Mouse (Mus musculus): Measurements from ENCODE around the gene Ica1. TPM values are rescaled to one million over a fixed set of nuclear protein-coding genes. Genes with fewer than 3 reads are reported as not detected.

Ica1 gene
- polyA plus RNA-seq, 1 experiment = 1.8 TPM

- TF ChIP-seq GATA1 (IDR thresholded peaks at IDR 0.05; ENCODE audit: low read length) = no peak
These were observed 105.3 kb downstream of the Ica1 start for GRCm38 (mm10) chr6:8673013-8673412.

GRCm38 (mm10) chr6:8669343-8669742, 108.9 kb downstream of the Ica1 start:
- TF ChIP-seq GATA1 (IDR thresholded peaks at IDR 0.05; ENCODE audit: low read length) = no peak

GRCm38 (mm10) chr6:8668013-8668811, 110.1 kb downstream of the Ica1 start:
- no peak for TF ChIP-seq GATA1 (IDR thresholded peaks at IDR 0.05; ENCODE audit: low read length)

GRCm38 (mm10) chr6:8665786-8666185, 112.5 kb downstream of the Ica1 start:
- no peak for TF ChIP-seq GATA1 (IDR thresholded peaks at IDR 0.05; ENCODE audit: low read length)

- no peak for TF ChIP-seq GATA1 (IDR thresholded peaks at IDR 0.05; ENCODE audit: low read length)
These were observed 113.3 kb downstream of the Ica1 start for GRCm38 (mm10) chr6:8664956-8665355.

GRCm38 (mm10) chr6:8663092-8663740, 115.1 kb downstream of the Ica1 start:
- TF ChIP-seq GATA1 (IDR thresholded peaks at IDR 0.05; ENCODE audit: low read length) = no peak

GRCm38 (mm10) chr6:8661404-8661803, 116.9 kb downstream of the Ica1 start:
- TF ChIP-seq GATA1 (IDR thresholded peaks at IDR 0.05; ENCODE audit: low read length) = no peak

- no peak for TF ChIP-seq GATA1 (IDR thresholded peaks at IDR 0.05; ENCODE audit: low read length)
These were observed 118.2 kb downstream of the Ica1 start for GRCm38 (mm10) chr6:8660076-8660475.

- TF ChIP-seq GATA1 (IDR thresholded peaks at IDR 0.05; ENCODE audit: low read length) = no peak
These were observed 118.9 kb downstream of the Ica1 start for GRCm38 (mm10) chr6:8659194-8659959.

GRCm38 (mm10) chr6:8658431-8658830, 119.9 kb downstream of the Ica1 start:
- TF ChIP-seq GATA1 (IDR thresholded peaks at IDR 0.05; ENCODE audit: low read length) = no peak

- no peak for TF ChIP-seq GATA1 (IDR thresholded peaks at IDR 0.05; ENCODE audit: low read length)
These were observed 120.8 kb downstream of the Ica1 start for GRCm38 (mm10) chr6:8657459-8657858.

GRCm38 (mm10) chr6:8655454-8655853, 122.8 kb downstream of the Ica1 start:
- no peak for TF ChIP-seq GATA1 (IDR thresholded peaks at IDR 0.05; ENCODE audit: low read length)

GRCm38 (mm10) chr6:8650413-8650812, 127.9 kb downstream of the Ica1 start:
- TF ChIP-seq GATA1 (IDR thresholded peaks at IDR 0.05; ENCODE audit: low read length) = no peak

GRCm38 (mm10) chr6:8649295-8649865, 128.9 kb downstream of the Ica1 start:
- no peak for TF ChIP-seq GATA1 (IDR thresholded peaks at IDR 0.05; ENCODE audit: low read length)

- TF ChIP-seq GATA1 (IDR thresholded peaks at IDR 0.05; ENCODE audit: low read length) = no peak
These were observed 129.9 kb downstream of the Ica1 start for GRCm38 (mm10) chr6:8648185-8648901.
